ENCODE assay signal across 8 mouse cellular contexts in the genomic region with DNA sequence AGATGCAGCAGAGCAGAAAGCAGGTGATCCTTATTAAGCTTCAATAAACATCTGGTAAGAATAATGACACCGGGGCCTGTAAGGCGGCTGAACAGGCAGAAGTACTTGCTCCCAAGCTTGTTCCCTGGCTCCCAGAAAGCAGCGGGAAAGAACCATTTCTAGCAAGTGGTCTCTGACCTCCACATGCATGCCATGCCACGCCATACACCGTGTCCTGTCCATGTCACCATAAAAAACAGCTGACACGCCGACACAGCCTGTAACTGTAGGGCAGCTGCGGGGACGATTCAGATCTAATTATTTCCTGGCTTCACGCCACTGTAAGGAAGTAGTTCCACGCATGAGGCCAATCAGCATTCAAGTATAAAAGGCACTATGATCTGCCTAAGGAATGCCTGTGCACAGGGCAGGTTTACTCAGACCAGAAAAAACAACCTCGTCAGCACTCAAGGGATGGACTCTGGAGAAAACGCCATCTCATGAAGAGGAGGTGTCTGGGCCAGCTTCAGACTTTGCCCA. TPM values are rescaled to one million over a fixed set of nuclear protein-coding genes. Genes with fewer than 3 reads are reported as not detected.
DNase-seq lines count a peak whose midpoint lies in the region; ATAC-seq and TF ChIP-seq lines count a peak whose summit lies in the region.

No protein-coding gene starts in this region.

- 60% methylated on average over 13 of the region's 13 CpGs for WGBS in liver, adult 2 months
- 28% methylated on average over 13 of the region's 13 CpGs for WGBS in forebrain, embryonic 16.5 days
- 18% methylated on average over 13 of the region's 13 CpGs for WGBS in kidney, embryonic 15.5 days
- 26% methylated on average over 13 of the region's 13 CpGs for WGBS in neural tube, embryonic 15.5 days

- TF ChIP-seq POLR2A in liver, adult 2 months (IDR thresholded peaks at IDR 0.05; ENCODE audit: extremely low read depth, insufficient read depth, low read length): no peak

- peaks cover 27% of the 10 kb centered on the region for H3K4me1 ChIP-seq in liver, adult 2 months (ENCODE audit: control insufficient read depth, insufficient read depth, low read length)
- peaks cover 19% of the 10 kb centered on the region for H3K4me1 ChIP-seq in forebrain, embryonic 16.5 days (replicated peaks; ENCODE audit: control insufficient read depth, insufficient read depth, low read length)
- peaks cover 43% of the 10 kb centered on the region for H3K4me1 ChIP-seq in kidney, embryonic 15.5 days
- peaks cover 44% of the 10 kb centered on the region for H3K4me1 ChIP-seq in neural tube, embryonic 15.5 days

- no peak overlapping the region for H3K4me2 ChIP-seq in forebrain, embryonic 16.5 days (ENCODE audit: low read length)
- H3K4me2 ChIP-seq in kidney, embryonic 15.5 days: peak overlapping the region; percentile 12
- H3K4me2 ChIP-seq in neural tube, embryonic 15.5 days: peak overlapping the region; percentile 23

- H3K79me2 ChIP-seq in liver, adult 2 months (ENCODE audit: control insufficient read depth, insufficient read depth, low read length): peaks cover 48% of the 10 kb centered on the region

- H3K4me3 ChIP-seq in liver, adult 2 months (ENCODE audit: insufficient read depth, low read depth, low read length): no peak overlapping the region
- H3K4me3 ChIP-seq in forebrain, embryonic 16.5 days (replicated peaks; ENCODE audit: low read length): no peak overlapping the region
- no peak overlapping the region for H3K4me3 ChIP-seq in kidney, embryonic 15.5 days (replicated peaks)
- H3K4me3 ChIP-seq in neural tube, embryonic 15.5 days (replicated peaks): no peak overlapping the region

- no peaks in the 10 kb centered on the region for H3K36me3 ChIP-seq in liver, adult 2 months (ENCODE audit: control insufficient read depth, insufficient read depth, low read length)
- H3K36me3 ChIP-seq in forebrain, embryonic 16.5 days (ENCODE audit: control insufficient read depth, insufficient read depth): no peaks in the 10 kb centered on the region
- H3K36me3 ChIP-seq in kidney, embryonic 15.5 days: peaks cover 12% of the 10 kb centered on the region; the same call in 1 of the 2 replicates
- no peaks in the 10 kb centered on the region for H3K36me3 ChIP-seq in neural tube, embryonic 15.5 days

- no peaks in the 10 kb centered on the region for H3K27me3 ChIP-seq in liver, adult 2 months (ENCODE audit: control insufficient read depth, insufficient read depth, low read length)
- H3K27me3 ChIP-seq in forebrain, embryonic 16.5 days (replicated peaks; ENCODE audit: control insufficient read depth, insufficient read depth, low read length): no peaks in the 10 kb centered on the region
- H3K27me3 ChIP-seq in kidney, embryonic 15.5 days: no peaks in the 10 kb centered on the region
- H3K27me3 ChIP-seq in neural tube, embryonic 15.5 days (replicated peaks): no peaks in the 10 kb centered on the region

- no peak for TF ChIP-seq CTCF in liver, adult 2 months (IDR thresholded peaks at IDR 0.05; ENCODE audit: low read depth, low read length)

- peak; percentile 32 for DNase-seq in liver, adult 2 months (ENCODE audit: extremely low read depth, low read depth, low spot score)
- DNase-seq in liver: no peak
- DNase-seq in right cerebral cortex, postnatal 14 days: no peak
- no peak for DNase-seq in lung, postnatal 36 days
- no peak for DNase-seq in left cerebral cortex, postnatal 36 days (ENCODE audit: low spot score in 2 of 2)

- ATAC-seq in forebrain, embryonic 16.5 days: peak; percentile 26; the same call in 1 of the 2 replicates
- peak; percentile 76 for ATAC-seq in kidney, embryonic 15.5 days (replicated peaks; ENCODE audit: low FRiP score)
- ATAC-seq in neural tube, embryonic 15.5 days (ENCODE audit: low FRiP score): peak; percentile 47; the same call in 1 of the 2 replicates

- peak overlapping the region; percentile 1; the same call in 1 of the 2 replicates for H3K27ac ChIP-seq in liver, adult 2 months (replicated peaks; ENCODE audit: insufficient read depth, low read depth, low read length)
- no peak overlapping the region for H3K27ac ChIP-seq in forebrain, embryonic 16.5 days (ENCODE audit: low read length)
- H3K27ac ChIP-seq in kidney, embryonic 15.5 days: peak overlapping the region; percentile 74
- peak overlapping the region; percentile 60 for H3K27ac ChIP-seq in neural tube, embryonic 15.5 days (replicated peaks)

- no peaks in the 10 kb centered on the region for H3K9me3 ChIP-seq in forebrain, embryonic 16.5 days (ENCODE audit: control insufficient read depth, low read length)
- no peaks in the 10 kb centered on the region for H3K9me3 ChIP-seq in kidney, embryonic 15.5 days (replicated peaks)
- no peaks in the 10 kb centered on the region for H3K9me3 ChIP-seq in neural tube, embryonic 15.5 days (replicated peaks)

- intact Hi-C loops in left cerebral cortex, postnatal 36 days (cut with DNase I): no loop called here

- no peak overlapping the region for H3K9ac ChIP-seq in liver, adult 2 months (ENCODE audit: low read depth, low read length)
- H3K9ac ChIP-seq in forebrain, embryonic 16.5 days (replicated peaks; ENCODE audit: low read depth, low read length): no peak overlapping the region
- H3K9ac ChIP-seq in kidney, embryonic 15.5 days: no peak overlapping the region
- H3K9ac ChIP-seq in neural tube, embryonic 15.5 days (replicated peaks): no peak overlapping the region

RNA-seq across cellular contexts. Expression of a gene that starts 10.8 kb away (rescaled TPM):
- total RNA-seq in liver, adult 2 months (2014; rRNA removed): 22.4 and 23.3 TPM in 2 replicates
- 28.2 and 30.0 TPM in 2 replicates for polyA plus RNA-seq in liver, adult 2 months (2012; rRNA removed)
- 59.8 and 60.7 TPM in 2 replicates for polyA plus RNA-seq in forebrain, embryonic 16.5 days (2015; fragmentation: Nextera tagmentation; extraction: Ambion mirVana)
- polyA plus RNA-seq in kidney, embryonic 15.5 days (2015; fragmentation: Nextera tagmentation; extraction: Ambion mirVana): 48.1 and 49.6 TPM in 2 replicates
- polyA plus RNA-seq in neural tube, embryonic 15.5 days (2015; fragmentation: Nextera tagmentation; extraction: Ambion mirVana): 50.4 and 54.5 TPM in 2 replicates
- 100 to 1,000 TPM; 106 to 113 TPM for total RNA-seq in left cerebral cortex, postnatal 36 days (2021)

RNA-seq across cellular contexts. Expression of a gene that starts 39.1 kb away (rescaled TPM):
- total RNA-seq in liver, adult 2 months (2014; rRNA removed): not detected in 2 replicates
- polyA plus RNA-seq in liver, adult 2 months (2012; rRNA removed): not detected in 2 replicates
- polyA plus RNA-seq in forebrain, embryonic 16.5 days (2015; fragmentation: Nextera tagmentation; extraction: Ambion mirVana): not detected in 2 replicates
- polyA plus RNA-seq in kidney, embryonic 15.5 days (2015; fragmentation: Nextera tagmentation; extraction: Ambion mirVana): 0.77 and 0.90 TPM in 2 replicates
- 1.1 TPM in 1 of 2 replicates, not detected in the other for polyA plus RNA-seq in neural tube, embryonic 15.5 days (2015; fragmentation: Nextera tagmentation; extraction: Ambion mirVana)
- total RNA-seq in left cerebral cortex, postnatal 36 days (2021): 1 to 10 TPM in 1 of 2 experiments, under 1 TPM in 1; 0.57 to 1.3 TPM

Comparison
In these comparisons a context has a peak if more than half of its experiments do, and no peak if none do; other contexts are left out.
1. ATAC-seq: peak in every context shown above with its lines; median percentile 76 in kidney, embryonic 15.5 days; 47 in neural tube, embryonic 15.5 days; 26 in forebrain, embryonic 16.5 days.